Mouse (Mus musculus): ENCODE results near the gene Hs1bp3. TPM values are rescaled to one million over a fixed set of nuclear protein-coding genes. Genes with fewer than 3 reads are reported as not detected.

Gene Hs1bp3
- polyA plus RNA-seq, 1 experiment from 2014 or later: 11.3 TPM

DNA sequence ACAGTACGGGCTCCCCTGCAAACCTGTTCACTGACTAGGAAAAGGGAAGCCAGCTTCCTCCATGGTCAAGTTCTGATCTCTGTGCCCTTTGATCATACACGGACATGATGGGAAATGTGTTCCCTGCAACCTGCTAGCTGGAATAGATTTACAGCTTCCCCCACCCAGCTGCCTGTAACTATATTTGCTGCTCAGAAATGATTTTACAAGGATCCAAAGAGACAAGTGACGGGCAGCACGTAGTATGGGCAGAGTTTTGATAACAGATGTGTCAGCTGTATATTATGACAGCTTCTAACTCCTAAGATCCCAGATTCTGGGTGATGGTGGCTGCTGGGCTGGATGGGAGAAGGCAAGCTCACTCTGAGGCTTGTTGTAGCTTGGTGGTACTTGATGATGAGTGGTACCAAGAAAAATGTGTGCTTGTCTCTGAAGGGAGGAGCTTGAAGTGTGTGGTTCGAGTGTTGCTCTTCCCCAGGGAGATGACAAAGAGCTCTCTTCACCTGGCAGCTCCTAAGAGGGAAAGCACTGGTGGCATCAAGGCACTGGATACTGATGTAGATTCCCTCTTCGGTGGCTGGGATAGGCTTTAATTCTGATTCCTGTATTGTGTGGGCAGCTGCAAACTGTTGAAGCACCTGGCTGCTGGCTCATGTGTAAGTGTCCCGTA, 59.4 kb downstream of the Hs1bp3 start:
- no peak for ATAC-seq (ENCODE audit: low FRiP score, low read depth)
- Histone ChIP-seq H3K27ac (replicated peaks) (no peak overlapping the region), H3K9ac (replicated peaks) (no peak overlapping the region), H3K4me3 (no peak overlapping the region), H3K4me1 (no peaks in the 10 kb centered on the region), H3K27me3 (no peaks in the 10 kb centered on the region), H3K4me2 (replicated peaks) (no peak overlapping the region), H3K9me3 (no peaks in the 10 kb centered on the region), H3K36me3 (no peaks in the 10 kb centered on the region)
- 88% methylated on average over 7 of the region's 7 CpGs for WGBS

DNA sequence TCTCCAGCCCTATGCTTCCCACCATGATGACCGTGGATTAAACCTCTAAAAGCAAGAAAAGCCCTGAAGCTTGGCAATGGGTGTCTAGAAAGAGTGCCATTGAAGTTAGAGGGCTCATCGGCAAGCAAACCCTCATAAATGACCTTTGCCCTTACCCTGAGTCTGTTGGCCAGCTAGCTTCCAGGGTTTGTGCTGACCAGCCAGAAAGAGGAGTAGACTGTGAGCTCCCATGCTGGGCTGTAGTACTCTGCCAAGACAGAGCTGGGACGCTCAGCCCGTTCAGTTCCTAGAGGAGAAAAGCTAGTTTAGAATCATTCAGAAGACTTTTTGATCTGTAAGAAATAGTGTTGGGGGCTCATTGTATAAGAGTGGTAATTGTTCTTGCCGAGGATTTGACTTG, 60.5 kb downstream of the Hs1bp3 start:
- Histone ChIP-seq H3K27ac (replicated peaks) (no peak overlapping the region), H3K4me2 (replicated peaks) (no peak overlapping the region), H3K36me3 (no peaks in the 10 kb centered on the region), H3K4me3 (no peak overlapping the region), H3K9ac (replicated peaks) (no peak overlapping the region), H3K27me3 (no peaks in the 10 kb centered on the region), H3K9me3 (no peaks in the 10 kb centered on the region), H3K4me1 (no peaks in the 10 kb centered on the region)
- ATAC-seq (ENCODE audit: low FRiP score, low read depth): no peak
- WGBS: 82% methylated on average over 5 of the region's 5 CpGs

DNA sequence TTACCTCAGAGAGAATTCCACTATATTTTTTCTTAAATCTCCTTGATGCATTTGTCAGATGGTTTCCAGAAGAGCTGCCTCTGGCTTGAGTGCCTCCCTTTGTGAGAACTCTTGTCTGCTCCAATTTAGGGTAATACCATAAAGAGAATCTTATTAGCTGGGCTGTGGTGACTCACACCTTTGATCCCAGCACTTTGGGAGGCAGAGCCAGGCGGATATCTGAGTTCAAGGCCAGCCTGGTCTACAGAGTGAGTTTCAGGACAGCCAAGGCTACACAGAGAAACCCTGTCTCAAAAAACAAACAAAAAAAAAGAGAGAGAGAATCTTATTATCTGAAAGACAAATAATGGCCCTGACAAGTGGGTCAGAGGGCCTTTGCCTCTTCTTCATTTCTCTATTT, 63.9 kb downstream of the Hs1bp3 start:
- H3K9ac ChIP-seq (replicated peaks): no peak overlapping the region
- H3K36me3 ChIP-seq: no peaks in the 10 kb centered on the region
- no peaks in the 10 kb centered on the region for H3K9me3 ChIP-seq
- no peaks in the 10 kb centered on the region for H3K27me3 ChIP-seq
- ATAC-seq (ENCODE audit: low FRiP score, low read depth): no peak
- no peaks in the 10 kb centered on the region for H3K4me1 ChIP-seq
- 81% methylated on average over 1 of the region's 1 CpGs for WGBS
- no peak overlapping the region for H3K27ac ChIP-seq (replicated peaks)
- no peak overlapping the region for H3K4me2 ChIP-seq (replicated peaks)
- H3K4me3 ChIP-seq: no peak overlapping the region

DNA sequence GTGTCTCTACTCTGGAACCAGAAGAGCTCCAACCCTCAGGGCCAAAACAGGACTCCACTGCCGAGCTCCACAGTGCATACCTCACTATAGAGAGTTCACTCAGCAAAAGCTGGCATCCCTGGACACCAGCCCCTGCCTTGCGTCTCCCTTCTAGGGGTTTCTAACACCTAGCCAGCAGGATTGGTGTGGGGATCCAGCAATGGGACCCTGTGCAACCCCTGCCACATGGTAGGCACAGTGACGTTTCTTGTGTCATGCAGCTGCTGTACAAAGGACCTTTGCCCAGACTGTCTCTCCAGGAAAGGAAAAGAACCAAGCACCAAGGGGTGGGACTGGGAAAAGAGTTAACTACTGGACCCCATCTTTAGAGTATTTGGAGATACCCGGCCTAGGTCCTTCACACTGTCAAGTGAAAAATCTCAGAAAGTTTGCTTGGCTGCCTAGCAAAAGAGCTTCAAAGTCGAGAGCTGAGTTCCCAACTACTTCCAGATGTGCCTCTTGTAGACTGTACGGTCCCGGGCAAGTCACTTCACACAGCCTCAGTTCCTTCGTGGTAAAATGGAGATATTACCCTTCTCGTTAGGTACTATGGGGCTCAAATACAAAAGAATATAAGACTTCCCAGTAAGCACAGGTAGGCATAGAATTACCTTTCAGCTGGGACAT, 64.9 kb downstream of the Hs1bp3 start:
- no peak overlapping the region for H3K4me3 ChIP-seq
- H3K27ac ChIP-seq (replicated peaks): no peak overlapping the region
- WGBS: 72% methylated on average over 9 of the region's 9 CpGs
- no peak overlapping the region for H3K4me2 ChIP-seq (replicated peaks)
- H3K9me3 ChIP-seq: no peaks in the 10 kb centered on the region
- H3K27me3 ChIP-seq: no peaks in the 10 kb centered on the region
- H3K4me1 ChIP-seq: no peaks in the 10 kb centered on the region
- H3K9ac ChIP-seq (replicated peaks): no peak overlapping the region
- no peak for ATAC-seq (ENCODE audit: low FRiP score, low read depth)
- H3K36me3 ChIP-seq: no peaks in the 10 kb centered on the region

DNA sequence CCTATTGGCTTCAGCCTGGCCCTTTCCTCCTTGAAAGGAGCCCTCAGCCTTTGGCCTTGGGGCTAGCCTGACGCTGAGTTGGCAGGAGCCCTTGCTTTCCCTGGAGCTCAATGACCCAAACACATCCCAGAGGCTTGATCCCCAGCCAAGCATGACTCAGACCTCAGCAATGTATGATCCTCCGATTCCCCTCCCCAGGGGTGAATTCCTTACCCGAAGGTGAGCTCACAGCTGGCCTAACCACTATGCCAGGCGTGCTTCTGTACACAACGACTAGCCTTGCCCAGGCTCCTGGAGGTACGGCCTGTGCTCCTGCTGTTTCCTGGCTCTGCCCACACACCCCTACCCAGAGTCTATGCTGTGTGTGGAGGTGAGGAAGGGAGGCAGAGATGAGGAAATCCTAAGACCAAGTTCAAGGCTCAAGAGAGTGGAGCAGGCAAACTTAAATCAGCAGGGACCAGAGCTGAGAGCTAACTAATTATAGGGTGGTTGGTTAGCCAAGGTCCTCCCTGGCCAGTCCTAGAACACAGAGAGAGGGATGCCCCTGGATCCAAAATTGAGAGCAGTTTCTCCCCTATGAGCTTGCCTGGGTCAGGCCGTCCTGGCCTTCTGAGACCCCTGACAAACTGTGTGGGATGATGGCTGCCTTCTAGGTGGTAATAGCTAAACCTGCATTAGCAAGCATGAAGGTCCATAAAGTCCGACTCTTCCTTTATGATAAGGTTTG, 66.7 kb downstream of the Hs1bp3 start:
- Histone ChIP-seq H3K4me1 (no peaks in the 10 kb centered on the region), H3K27me3 (no peaks in the 10 kb centered on the region), H3K27ac (replicated peaks) (no peak overlapping the region), H3K4me3 (no peak overlapping the region), H3K36me3 (no peaks in the 10 kb centered on the region), H3K9me3 (no peaks in the 10 kb centered on the region), H3K9ac (replicated peaks) (no peak overlapping the region), H3K4me2 (replicated peaks) (no peak overlapping the region)
- ATAC-seq (ENCODE audit: low FRiP score, low read depth): no peak
- 75% methylated on average over 8 of the region's 8 CpGs for WGBS

DNA sequence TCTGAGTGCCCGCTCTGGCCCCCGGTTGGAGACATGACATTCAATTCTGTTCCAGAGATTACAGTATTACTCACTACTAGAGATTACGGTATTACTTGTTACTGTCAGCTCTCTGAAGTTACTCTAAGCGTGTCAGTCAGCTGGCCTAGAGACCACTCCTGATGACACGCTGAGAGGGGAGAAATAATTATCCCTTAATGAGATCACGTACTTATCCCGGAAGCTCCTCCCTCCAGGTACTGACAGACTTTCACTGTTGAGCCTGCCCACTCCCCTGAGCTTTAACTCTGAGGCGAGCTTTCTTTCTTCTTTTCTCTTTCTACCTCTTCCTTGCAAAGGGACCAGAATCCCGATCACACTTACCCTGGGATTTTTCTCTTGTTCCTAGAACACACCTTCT, 67.7 kb downstream of the Hs1bp3 start:
- ATAC-seq (ENCODE audit: low FRiP score, low read depth): no peak
- Histone ChIP-seq H3K4me2 (replicated peaks) (no peak overlapping the region), H3K9me3 (no peaks in the 10 kb centered on the region), H3K36me3 (no peaks in the 10 kb centered on the region), H3K4me1 (no peaks in the 10 kb centered on the region), H3K27me3 (no peaks in the 10 kb centered on the region), H3K4me3 (no peak overlapping the region), H3K27ac (replicated peaks) (no peak overlapping the region), H3K9ac (replicated peaks) (no peak overlapping the region)
- WGBS: 63% methylated on average over 9 of the region's 9 CpGs

DNA sequence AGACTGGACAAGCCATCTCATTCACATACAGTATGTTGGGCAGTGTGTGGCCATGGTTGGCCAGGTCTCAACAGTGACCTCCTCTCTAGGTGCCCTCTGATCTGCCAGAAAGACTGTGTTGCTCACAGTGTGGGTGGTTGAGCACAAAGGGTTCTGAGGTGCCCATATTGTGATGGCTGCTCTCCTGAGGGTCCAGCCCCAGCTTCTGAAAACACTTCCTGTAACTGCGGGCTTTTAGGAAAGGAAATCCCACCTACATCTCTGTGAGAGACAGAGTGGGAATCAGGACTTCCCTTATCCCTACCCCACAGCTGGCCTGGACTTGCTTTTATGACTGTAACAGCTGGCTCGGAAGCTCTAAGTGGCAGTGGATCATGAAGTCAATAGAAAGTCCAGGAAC, 68.7 kb downstream of the Hs1bp3 start:
- H3K27ac ChIP-seq (replicated peaks): no peak overlapping the region
- WGBS: 95% methylated on average over 2 of the region's 2 CpGs
- H3K36me3 ChIP-seq: no peaks in the 10 kb centered on the region
- no peak overlapping the region for H3K4me2 ChIP-seq (replicated peaks)
- no peak overlapping the region for H3K4me3 ChIP-seq
- H3K9ac ChIP-seq (replicated peaks): no peak overlapping the region
- no peak for ATAC-seq (ENCODE audit: low FRiP score, low read depth)
- no peaks in the 10 kb centered on the region for H3K4me1 ChIP-seq
- no peaks in the 10 kb centered on the region for H3K27me3 ChIP-seq
- H3K9me3 ChIP-seq: no peaks in the 10 kb centered on the region

DNA sequence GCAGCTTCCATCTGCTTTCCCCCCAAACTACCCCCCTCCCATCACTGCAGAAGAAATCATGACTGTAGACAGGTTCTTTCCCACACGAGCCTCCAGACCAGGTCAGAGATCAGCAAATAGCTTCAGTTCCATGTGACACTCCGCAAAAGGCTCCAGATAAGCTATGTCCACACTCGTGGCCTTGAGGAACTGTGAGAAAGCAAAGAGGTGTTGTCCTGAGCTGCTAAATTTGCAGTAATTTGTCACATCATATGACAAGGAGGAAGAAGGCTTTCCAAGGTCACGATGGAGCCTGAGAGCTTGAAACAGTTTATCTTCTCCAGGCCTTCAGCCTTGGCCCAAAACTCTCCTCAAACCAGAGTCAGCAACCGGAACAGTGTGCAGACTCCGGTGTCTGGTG, 70.6 kb downstream of the Hs1bp3 start:
- Histone ChIP-seq H3K4me1 (no peaks in the 10 kb centered on the region), H3K9me3 (no peaks in the 10 kb centered on the region), H3K27ac (replicated peaks) (no peak overlapping the region), H3K9ac (replicated peaks) (no peak overlapping the region), H3K27me3 (no peaks in the 10 kb centered on the region), H3K4me3 (no peak overlapping the region), H3K36me3 (no peaks in the 10 kb centered on the region), H3K4me2 (replicated peaks) (no peak overlapping the region)
- WGBS: 85% methylated on average over 6 of the region's 6 CpGs
- no peak for ATAC-seq (ENCODE audit: low FRiP score, low read depth)

DNA sequence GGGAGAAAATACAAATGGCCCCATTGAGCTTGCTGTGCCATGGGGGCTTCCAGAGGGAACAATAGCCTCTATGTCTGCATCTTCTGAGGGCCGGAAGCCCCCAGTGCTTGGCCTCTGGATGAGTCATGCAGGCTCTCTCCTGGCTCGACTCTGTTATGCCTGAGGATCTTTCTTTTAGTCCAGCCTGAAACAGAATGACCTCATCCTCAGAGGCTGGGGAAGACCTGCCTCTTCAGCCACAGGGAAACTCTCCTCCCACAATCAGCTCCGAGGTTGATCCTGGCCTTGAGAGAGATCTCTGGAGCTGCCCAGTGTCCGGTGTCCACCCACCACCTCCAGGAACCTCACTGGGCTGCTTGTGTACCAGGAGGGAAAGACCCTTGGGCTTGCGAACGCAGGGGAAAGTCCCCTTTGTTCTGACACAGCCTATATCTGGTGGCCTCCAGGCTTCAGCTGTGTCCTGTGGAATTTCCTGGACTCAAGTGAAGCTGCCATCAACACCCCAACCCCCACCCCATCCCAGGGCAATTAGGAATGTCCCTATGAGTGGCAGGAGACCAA, 73.3 kb downstream of the Hs1bp3 start:
- no peak overlapping the region for H3K9ac ChIP-seq (replicated peaks)
- ATAC-seq (ENCODE audit: low FRiP score, low read depth): no peak

DNA sequence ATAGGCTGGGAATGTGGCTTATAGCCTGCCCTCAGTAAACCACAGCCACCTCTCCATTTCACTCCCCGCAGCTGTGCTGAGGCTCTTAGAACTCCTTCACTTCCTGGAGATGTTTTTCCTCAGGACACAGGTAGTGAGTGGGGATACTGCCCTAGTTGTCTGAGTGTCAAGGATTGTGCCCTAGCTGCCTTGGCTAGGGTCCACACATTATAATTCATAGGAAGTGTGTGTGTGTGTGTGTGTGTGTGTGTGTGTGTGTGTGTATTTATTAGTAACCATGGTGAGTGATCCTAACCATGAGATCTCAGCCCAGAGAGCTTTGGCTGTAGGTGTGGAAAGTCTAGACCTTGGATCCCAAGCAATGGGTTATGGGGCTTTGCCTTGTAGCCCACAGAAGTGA, 74.0 kb downstream of the Hs1bp3 start:
- 91% methylated on average over 1 of the region's 1 CpGs for WGBS
- Histone ChIP-seq H3K9ac (replicated peaks) (no peak overlapping the region), H3K9me3 (no peaks in the 10 kb centered on the region), H3K4me3 (no peak overlapping the region), H3K4me1 (no peaks in the 10 kb centered on the region), H3K27ac (replicated peaks) (no peak overlapping the region), H3K36me3 (no peaks in the 10 kb centered on the region), H3K27me3 (no peaks in the 10 kb centered on the region), H3K4me2 (replicated peaks) (no peak overlapping the region)
- ATAC-seq (ENCODE audit: low FRiP score, low read depth): no peak

More for the DNA sequence above, 73.3 kb downstream of the Hs1bp3 start:
- 67% methylated on average over 6 of the region's 6 CpGs for WGBS
- H3K27me3 ChIP-seq: no peaks in the 10 kb centered on the region
- H3K4me3 ChIP-seq: no peak overlapping the region
- no peaks in the 10 kb centered on the region for H3K36me3 ChIP-seq
- H3K27ac ChIP-seq (replicated peaks): no peak overlapping the region
- no peak overlapping the region for H3K4me2 ChIP-seq (replicated peaks)
- no peaks in the 10 kb centered on the region for H3K4me1 ChIP-seq
- no peaks in the 10 kb centered on the region for H3K9me3 ChIP-seq

DNA sequence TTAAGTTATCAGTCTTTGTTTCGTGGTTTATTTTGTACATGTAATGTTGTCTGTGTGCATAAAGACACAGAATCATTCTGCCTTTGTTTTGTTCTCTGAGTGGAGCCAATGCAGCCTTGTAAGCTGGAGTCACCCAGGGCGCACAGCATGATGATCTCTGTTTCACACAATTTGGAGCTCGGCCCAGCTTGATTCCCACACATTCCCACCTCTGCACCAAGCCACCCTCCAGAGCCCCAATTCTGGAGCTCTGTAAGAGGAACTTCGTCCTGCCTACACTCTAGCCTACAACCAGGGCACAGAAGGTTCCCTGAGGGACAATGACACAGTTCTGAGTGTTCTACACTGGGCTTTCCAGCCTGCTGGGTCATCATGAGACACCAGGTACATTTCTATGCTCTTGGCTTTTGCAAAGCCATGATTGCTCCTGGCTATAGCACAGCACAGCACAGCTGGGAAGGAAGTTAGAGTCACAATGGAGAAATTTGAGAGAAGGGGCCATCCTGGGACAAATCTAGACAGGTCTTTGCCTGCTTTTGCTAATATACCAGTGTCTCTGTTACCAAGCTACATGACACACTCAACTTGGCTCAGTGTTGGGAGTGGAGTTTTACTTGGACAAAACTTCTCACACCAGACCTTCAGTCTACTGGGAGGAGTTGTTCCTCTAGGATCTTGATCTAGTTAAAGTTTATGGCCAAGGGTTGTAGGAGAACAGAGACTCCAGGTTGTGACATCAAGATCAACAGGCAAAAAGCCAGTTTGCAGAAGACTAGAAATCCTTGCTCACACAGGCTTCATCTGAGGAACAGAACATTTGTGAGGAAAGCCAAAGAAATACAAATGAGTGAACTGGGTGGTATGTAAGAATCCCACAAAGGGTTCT, 75.5 kb downstream of the Hs1bp3 start:
- H3K4me3 ChIP-seq: no peak overlapping the region
- WGBS: 83% methylated on average over 4 of the region's 4 CpGs
- no peaks in the 10 kb centered on the region for H3K27me3 ChIP-seq
- H3K9me3 ChIP-seq: no peaks in the 10 kb centered on the region
- H3K4me2 ChIP-seq (replicated peaks): no peak overlapping the region
- H3K27ac ChIP-seq (replicated peaks): no peak overlapping the region
- H3K4me1 ChIP-seq: no peaks in the 10 kb centered on the region
- H3K36me3 ChIP-seq: no peaks in the 10 kb centered on the region
- H3K9ac ChIP-seq (replicated peaks): no peak overlapping the region
- ATAC-seq (ENCODE audit: low FRiP score, low read depth): no peak
